Mouse (Mus musculus) G1E (cell line): ENCODE results near the gene Hist2h3c1.
"Not testable (repeated sequence)": the region's sequence is repeated elsewhere in the genome, so short reads cannot be mapped to it uniquely, and the experiment has no call there.

ENCODE experiments used
- CTCF ChIP-seq: IDR thresholded peaks from 2 replicates; pipeline ENCODE4 v1.5.1; 2012; ENCODE audit warnings: low read depth, low read length, inconsistent platforms, mixed read lengths
- GATA1 ChIP-seq: IDR thresholded peaks from 2 replicates; pipeline ENCODE4 v1.6.1; 2012; ENCODE audit warnings: borderline replicate concordance, low read length, inconsistent platforms, mixed read lengths
- GATA2 ChIP-seq: IDR thresholded peaks from 2 replicates; pipeline ENCODE4 v1.6.1; 2012; ENCODE audit warnings: low read depth, low read length, inconsistent platforms, borderline replicate concordance
- POLR2AphosphoS5 ChIP-seq: IDR thresholded peaks from 2 replicates; pipeline ENCODE4 v1.6.1; 2012; ENCODE audit warnings: low read depth, low read length, inconsistent platforms; ENCODE audit not compliant: insufficient replicate concordance
- TAL1 ChIP-seq: conservative IDR thresholded peaks from 2 replicates; pipeline ENCODE4 v1.6.1; 2012; ENCODE audit warnings: low read depth, low read length, inconsistent platforms, mixed read lengths

DNA sequence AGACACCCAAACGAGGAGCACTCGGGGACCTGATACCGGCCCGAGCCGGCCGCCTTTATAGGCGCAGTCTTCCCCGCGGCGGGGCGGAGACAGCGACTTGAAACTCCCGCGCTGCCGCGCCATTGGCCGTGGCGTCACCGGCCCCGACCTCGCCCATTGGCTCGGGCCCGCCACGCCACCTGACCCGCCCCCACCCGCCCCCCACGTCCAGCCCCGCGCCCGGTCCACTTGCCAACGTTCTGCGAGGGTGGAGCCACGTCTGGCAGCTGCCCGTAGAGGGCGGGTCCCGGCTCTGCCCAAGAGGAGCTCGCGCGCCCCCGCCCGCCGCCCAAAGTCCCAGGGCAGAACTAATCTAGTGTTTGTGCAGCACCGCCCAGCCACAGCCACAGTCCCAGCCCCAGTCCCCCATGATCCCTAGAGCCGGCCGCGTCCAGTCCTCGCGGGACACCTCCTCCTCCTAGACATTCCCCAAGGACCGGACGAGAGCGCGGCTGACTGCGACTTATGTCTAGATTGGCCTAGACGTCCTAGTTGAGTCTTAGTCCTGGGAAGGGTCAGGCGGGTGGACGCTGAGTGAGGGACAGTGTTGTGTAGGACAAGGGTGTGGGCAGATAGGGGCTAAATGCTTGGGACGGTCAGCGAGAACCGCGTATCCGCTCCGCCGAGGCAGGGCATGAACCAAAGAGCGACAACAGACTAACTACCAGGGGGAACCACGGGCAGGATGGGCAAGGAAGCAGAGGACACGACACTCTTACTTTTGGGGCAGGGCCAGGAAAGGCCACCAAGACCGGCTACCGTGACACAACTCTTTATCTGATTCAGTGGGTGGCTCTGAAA is 7.3 kb upstream of the Hist2h3c1 start, which contains the start of gene Hist2h3c2:
- TF ChIP-seq CTCF, GATA1, TAL1, GATA2: not testable (repeated sequence)
- TF ChIP-seq POLR2AphosphoS5: peak; percentile 81; the same call in 1 of the 2 replicates
